Mouse (Mus musculus) lung, adult 2 months (tissue): Measurements from ENCODE around the gene 2810004N23Rik.

Experiments used
- CTCF ChIP-seq: fragments of 200-500 bp; IDR thresholded peaks from 2 replicates; pipeline ENCODE4 v1.5.1; 2011; ENCODE audit warnings: mild to moderate bottlenecking, low read length, control low read depth; ENCODE audit not compliant: insufficient read depth
- POLR2A ChIP-seq: fragments of 200-500 bp; IDR thresholded peaks from 2 replicates; pipeline ENCODE4 v1.6.1; 2011; ENCODE audit warnings: low read depth, mild to moderate bottlenecking, control low read depth, low read length, borderline replicate concordance; ENCODE audit errors: extremely low read depth

DNA sequence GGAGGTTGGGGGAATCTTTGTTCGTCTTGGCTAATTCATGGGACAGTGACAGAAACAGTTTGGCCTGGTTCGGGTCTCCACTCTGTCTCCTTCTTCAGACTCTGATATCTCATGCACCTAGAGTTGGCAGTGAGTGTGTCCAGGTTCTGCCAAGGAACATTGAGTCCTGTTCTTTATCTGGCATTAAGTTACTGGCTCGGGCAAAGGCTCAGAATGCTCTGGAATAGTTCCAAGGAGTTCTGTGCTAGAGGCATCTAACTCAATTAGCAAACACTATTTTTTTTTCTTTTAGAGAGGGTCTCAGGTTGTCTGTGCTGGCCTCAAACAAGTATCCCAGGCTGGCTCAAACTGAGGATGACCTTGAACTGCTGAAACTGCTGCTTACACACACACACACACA lies 45.6 kb downstream of the 2810004N23Rik start:
- no peak for TF ChIP-seq CTCF
- no peak for TF ChIP-seq POLR2A
